In genomic region chr7:55890731-55891130, GRCm38 (mm10) we compare ENCODE assay signal across 18 mouse cellular contexts. TPM values are rescaled to one million over a fixed set of nuclear protein-coding genes. Genes with fewer than 3 reads are reported as not detected.
DNase-seq lines count a peak whose midpoint lies in the region; ATAC-seq lines count a peak whose summit lies in the region.
"Had no signal": no experiment of that assay in that cellular context is flagged by ENCODE, and none has a peak within 500 bp of the region (broad histone marks: within the 10 kb centered on the region; RNA-seq: fewer than 3 reads in every experiment).

No protein-coding gene starts in this region.

- peak; percentile 78 for ATAC-seq in frontal cortex, adult (ENCODE audit: low TSS enrichment)
- ATAC-seq: activated CD4-positive, CD25-positive, alpha-beta regulatory T cell, adult 4 months; forebrain, embryonic 13.5 days; intestine, embryonic 16.5 days had no signal

- DNase-seq in frontal cortex, postnatal 25 days (ENCODE audit: low spot score in 2 of 2): no peak
- peak; percentile 50 to 51 for DNase-seq in layer of hippocampus, adult 8-10 months (ENCODE audit: low spot score in 2 of 2)
- no peak for DNase-seq in layer of hippocampus, postnatal 25 days (ENCODE audit: extremely low spot score in 1 of 2, low spot score in 1 of 2)
- peak; percentile 17 for DNase-seq in retina, postnatal 1 day
- DNase-seq in retina, embryonic 14.5 days (ENCODE audit: low spot score): no peak
- no peak for DNase-seq in lung, postnatal 36 days
- DNase-seq: adrenal gland, adult 2 months; adrenal gland, postnatal 36 days; cerebellum, adult 8-10 months; cerebellum, postnatal 25 days; gastrocnemius, postnatal 25 days; heart, adult 11 months; kidney, adult 8-10 months; kidney, postnatal 4 days had no signal

RNA-seq across cellular contexts. Expression of gene Cyfip1, which starts 49.2 kb away (rescaled TPM):
- 100 to 1,000 TPM; 105 to 146 (median 123) TPM for total RNA-seq in layer of hippocampus, adult 8-10 months (2022)
- 100 to 1,000 TPM; 111 to 132 TPM for total RNA-seq in layer of hippocampus, postnatal 25 days (2021)

Comparison
In these comparisons a context has a peak if more than half of its experiments do, and no peak if none do; other contexts are left out.
1. DNase-seq: peak in layer of hippocampus, adult 8-10 months (2 of 2) and retina, postnatal 1 day (single experiment); none in frontal cortex, postnatal 25 days (0 of 2), layer of hippocampus, postnatal 25 days (0 of 2), retina, embryonic 14.5 days (single experiment) and lung, postnatal 36 days (single experiment).